In the genomic region with DNA sequence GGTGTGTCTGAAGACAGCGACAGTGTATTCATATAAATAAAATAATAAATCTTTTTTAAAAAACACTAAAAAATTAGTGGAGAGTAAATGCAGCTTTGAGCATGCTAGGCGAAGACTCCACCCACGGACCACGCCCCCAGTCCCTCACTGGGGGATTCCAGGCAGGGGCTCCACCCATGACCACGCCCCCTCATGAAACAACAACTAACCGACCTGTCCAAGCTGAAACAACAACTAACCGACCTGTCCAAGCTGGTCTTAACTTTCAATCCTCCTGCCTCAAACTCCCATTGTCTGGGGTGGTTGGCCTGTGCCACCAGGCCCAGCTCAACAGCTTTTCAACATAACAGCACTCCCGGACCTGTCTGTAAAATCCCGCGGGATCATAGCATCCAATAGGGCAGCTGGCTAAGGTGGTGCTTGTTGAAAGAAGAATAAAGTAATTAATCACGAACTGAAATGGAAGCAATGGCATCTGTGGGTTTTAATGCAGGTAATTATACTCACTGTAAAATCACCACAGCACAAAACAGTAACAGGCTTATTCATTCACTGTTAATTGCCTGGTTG, we compare ENCODE assay signal across 9 mouse cellular contexts. TPM values are rescaled to one million over a fixed set of nuclear protein-coding genes. Genes with fewer than 3 reads are reported as not detected.
DNase-seq lines count a peak whose midpoint lies in the region; ATAC-seq lines count a peak whose summit lies in the region.
"Had no signal": no experiment of that assay in that cellular context is flagged by ENCODE, and none has a peak within 500 bp of the region (broad histone marks: within the 10 kb centered on the region; RNA-seq: fewer than 3 reads in every experiment).

No protein-coding gene starts in this region.

- WGBS in midbrain, embryonic 11.5 days: 38% methylated on average over 11 of the region's 11 CpGs
- 46% methylated on average over 11 of the region's 11 CpGs for WGBS in midbrain, embryonic 16.5 days
- 30% methylated on average over 11 of the region's 11 CpGs for WGBS in embryonic facial prominence, embryonic 14.5 days
- WGBS in limb, embryonic 11.5 days: 27% methylated on average over 11 of the region's 11 CpGs

- H3K4me3 ChIP-seq in midbrain, embryonic 11.5 days (ENCODE audit: low read depth, low read length): no peak overlapping the region
- H3K4me3 ChIP-seq in midbrain, embryonic 16.5 days (ENCODE audit: low read depth, low read length): no peak overlapping the region
- H3K4me3 ChIP-seq in embryonic facial prominence, embryonic 14.5 days (ENCODE audit: low read depth, low read length): no peak overlapping the region
- no peak overlapping the region for H3K4me3 ChIP-seq in limb, embryonic 11.5 days (ENCODE audit: low read depth, low read length)
- H3K4me3 ChIP-seq: heart, adult 2 months had no signal

- DNase-seq in midbrain, embryonic 11.5 days (ENCODE audit: low spot score, missing footprints): peak; percentile 73
- DNase-seq in embryonic facial prominence, embryonic 14.5 days (ENCODE audit: low spot score): peak; percentile 27
- no peak for DNase-seq in limb, embryonic 11.5 days (ENCODE audit: low spot score)
- peak; percentile 44 for DNase-seq in splenic B cell, adult 2 months (ENCODE audit: low read depth, low spot score)
- DNase-seq in cerebellum, adult 8-10 months: no peak
- DNase-seq in heart, adult 9 months (ENCODE audit: low spot score in 2 of 2): no peak

- no peaks in the 10 kb centered on the region for H3K9me3 ChIP-seq in midbrain, embryonic 11.5 days (ENCODE audit: control insufficient read depth, low read length)
- H3K9me3 ChIP-seq in midbrain, embryonic 16.5 days (replicated peaks; ENCODE audit: control insufficient read depth, low read length, poor library complexity, severe bottlenecking): no peaks in the 10 kb centered on the region
- no peaks in the 10 kb centered on the region for H3K9me3 ChIP-seq in embryonic facial prominence, embryonic 14.5 days (ENCODE audit: control insufficient read depth, low read length)
- H3K9me3 ChIP-seq in limb, embryonic 11.5 days (ENCODE audit: control insufficient read depth, low read length): no peaks in the 10 kb centered on the region

- no peaks in the 10 kb centered on the region; the same call in 1 of the 2 replicates for H3K36me3 ChIP-seq in midbrain, embryonic 11.5 days (ENCODE audit: control insufficient read depth, insufficient read depth, low read length)
- H3K36me3 ChIP-seq in midbrain, embryonic 16.5 days (ENCODE audit: control insufficient read depth, insufficient read depth, low read length): no peaks in the 10 kb centered on the region
- no peaks in the 10 kb centered on the region for H3K36me3 ChIP-seq in embryonic facial prominence, embryonic 14.5 days (ENCODE audit: control insufficient read depth, insufficient read depth, low read length)
- H3K36me3 ChIP-seq in limb, embryonic 11.5 days (ENCODE audit: control insufficient read depth, insufficient read depth, low read length): no peaks in the 10 kb centered on the region
- H3K36me3 ChIP-seq in splenic B cell, adult 2 months (ENCODE audit: control insufficient read depth, insufficient read depth, low read length, poor library complexity, severe bottlenecking): no peaks in the 10 kb centered on the region

- no peak overlapping the region for H3K27ac ChIP-seq in midbrain, embryonic 11.5 days (ENCODE audit: low read depth, low read length)
- no peak overlapping the region for H3K27ac ChIP-seq in midbrain, embryonic 16.5 days (ENCODE audit: low read length)
- no peak overlapping the region for H3K27ac ChIP-seq in embryonic facial prominence, embryonic 14.5 days (replicated peaks; ENCODE audit: low read depth, low read length)
- no peak overlapping the region for H3K27ac ChIP-seq in limb, embryonic 11.5 days (replicated peaks; ENCODE audit: low read depth, low read length)
- H3K27ac ChIP-seq: heart, adult 2 months had no signal

- H3K27me3 ChIP-seq in midbrain, embryonic 11.5 days (ENCODE audit: control insufficient read depth, insufficient read depth, low read length): peaks cover 3% of the 10 kb centered on the region
- H3K27me3 ChIP-seq in midbrain, embryonic 16.5 days (ENCODE audit: control insufficient read depth, insufficient read depth, low read depth, low read length): no peaks in the 10 kb centered on the region
- no peaks in the 10 kb centered on the region for H3K27me3 ChIP-seq in embryonic facial prominence, embryonic 14.5 days (replicated peaks; ENCODE audit: control insufficient read depth, insufficient read depth, low read length)
- H3K27me3 ChIP-seq in limb, embryonic 11.5 days (ENCODE audit: control insufficient read depth, insufficient read depth, low read length): no peaks in the 10 kb centered on the region
- H3K27me3 ChIP-seq in splenic B cell, adult 2 months (ENCODE audit: control insufficient read depth, insufficient read depth, low read length, poor library complexity, severe bottlenecking): no peaks in the 10 kb centered on the region

- H3K4me2 ChIP-seq in midbrain, embryonic 11.5 days: no peak overlapping the region
- no peak overlapping the region for H3K4me2 ChIP-seq in midbrain, embryonic 16.5 days (ENCODE audit: low read length)
- no peak overlapping the region for H3K4me2 ChIP-seq in embryonic facial prominence, embryonic 14.5 days (ENCODE audit: low read depth, low read length)
- H3K4me2 ChIP-seq in limb, embryonic 11.5 days (ENCODE audit: low read depth, severe bottlenecking): no peak overlapping the region

- no peak for ATAC-seq in midbrain, embryonic 11.5 days (ENCODE audit: low FRiP score)
- no peak for ATAC-seq in midbrain, embryonic 16.5 days
- ATAC-seq in embryonic facial prominence, embryonic 14.5 days (ENCODE audit: low read depth): no peak
- ATAC-seq in limb, embryonic 11.5 days (ENCODE audit: insufficient number of reproducible peaks, low FRiP score, low TSS enrichment, low read depth): peak; percentile 24; the same call in 1 of the 2 replicates
- ATAC-seq in activated CD4-positive, CD25-positive, alpha-beta regulatory T cell, adult 4 months: no peak

- no peak overlapping the region for H3K9ac ChIP-seq in midbrain, embryonic 11.5 days (ENCODE audit: low read length)
- no peak overlapping the region for H3K9ac ChIP-seq in midbrain, embryonic 16.5 days (ENCODE audit: low read depth, low read length)
- H3K9ac ChIP-seq in embryonic facial prominence, embryonic 14.5 days (ENCODE audit: low read depth, low read length): no peak overlapping the region
- no peak overlapping the region for H3K9ac ChIP-seq in limb, embryonic 11.5 days (ENCODE audit: low read length)

- H3K4me1 ChIP-seq in midbrain, embryonic 11.5 days (ENCODE audit: control insufficient read depth, insufficient read depth, low read length): peaks cover 27% of the 10 kb centered on the region
- H3K4me1 ChIP-seq in midbrain, embryonic 16.5 days (ENCODE audit: control insufficient read depth, insufficient read depth, low read length): peaks cover 18% of the 10 kb centered on the region
- no peaks in the 10 kb centered on the region for H3K4me1 ChIP-seq in embryonic facial prominence, embryonic 14.5 days (ENCODE audit: control insufficient read depth, insufficient read depth, low read length)
- no peaks in the 10 kb centered on the region for H3K4me1 ChIP-seq in limb, embryonic 11.5 days (ENCODE audit: control insufficient read depth, insufficient read depth, low read length)

RNA-seq across cellular contexts. Expression of gene Rfx2, which starts 12.7 kb away (rescaled TPM):
- polyA plus RNA-seq in midbrain, embryonic 11.5 days (2014; fragmentation: Nextera tagmentation; extraction: Ambion mirVana): 4.6 and 4.8 TPM in 2 replicates
- polyA plus RNA-seq in midbrain, embryonic 16.5 days (2015; fragmentation: Nextera tagmentation; extraction: Ambion mirVana): 3.9 and 4.8 TPM in 2 replicates
- 3.5 and 5.3 TPM in 2 replicates for polyA plus RNA-seq in embryonic facial prominence, embryonic 14.5 days (2014; fragmentation: Nextera tagmentation; extraction: Ambion mirVana)
- polyA plus RNA-seq in limb, embryonic 11.5 days (2014; fragmentation: Nextera tagmentation; extraction: Ambion mirVana): 2.7 and 2.9 TPM in 2 replicates
- polyA plus RNA-seq in activated CD4-positive, CD25-positive, alpha-beta regulatory T cell, adult 4 months (2017; shearing (Covaris generic)): 1 to 10 TPM; 1.4 to 1.9 TPM

RNA-seq across cellular contexts. Expression of gene Prr22, which starts 48.1 kb away (rescaled TPM):
- polyA plus RNA-seq in midbrain, embryonic 11.5 days (2014; fragmentation: Nextera tagmentation; extraction: Ambion mirVana): 0.54 and 1.0 TPM in 2 replicates
- polyA plus RNA-seq in midbrain, embryonic 16.5 days (2015; fragmentation: Nextera tagmentation; extraction: Ambion mirVana): 0.97 and 1.1 TPM in 2 replicates
- polyA plus RNA-seq in embryonic facial prominence, embryonic 14.5 days (2014; fragmentation: Nextera tagmentation; extraction: Ambion mirVana): 0.61 and 1.2 TPM in 2 replicates
- polyA plus RNA-seq in limb, embryonic 11.5 days (2014; fragmentation: Nextera tagmentation; extraction: Ambion mirVana): 1.2 TPM in 2 replicates
- under 1 TPM; 0.33 to 0.74 TPM for polyA plus RNA-seq in activated CD4-positive, CD25-positive, alpha-beta regulatory T cell, adult 4 months (2017; shearing (Covaris generic))

RNA-seq across cellular contexts. Expression of gene Dus3l, which starts 53.6 kb away (rescaled TPM):
- polyA plus RNA-seq in midbrain, embryonic 11.5 days (2014; fragmentation: Nextera tagmentation; extraction: Ambion mirVana): 31.5 and 34.6 TPM in 2 replicates
- 96.8 and 106 TPM in 2 replicates for polyA plus RNA-seq in midbrain, embryonic 16.5 days (2015; fragmentation: Nextera tagmentation; extraction: Ambion mirVana)
- 33.3 and 42.0 TPM in 2 replicates for polyA plus RNA-seq in embryonic facial prominence, embryonic 14.5 days (2014; fragmentation: Nextera tagmentation; extraction: Ambion mirVana)
- polyA plus RNA-seq in limb, embryonic 11.5 days (2014; fragmentation: Nextera tagmentation; extraction: Ambion mirVana): 37.3 and 38.2 TPM in 2 replicates
- 10 to 100 TPM; 24.3 to 32.7 TPM for polyA plus RNA-seq in activated CD4-positive, CD25-positive, alpha-beta regulatory T cell, adult 4 months (2017; shearing (Covaris generic))

RNA-seq across cellular contexts. Expression of gene Acsbg2, which starts 56.1 kb away (rescaled TPM):
- not detected in 2 replicates for polyA plus RNA-seq in midbrain, embryonic 11.5 days (2014; fragmentation: Nextera tagmentation; extraction: Ambion mirVana)
- not detected in 2 replicates for polyA plus RNA-seq in midbrain, embryonic 16.5 days (2015; fragmentation: Nextera tagmentation; extraction: Ambion mirVana)
- polyA plus RNA-seq in embryonic facial prominence, embryonic 14.5 days (2014; fragmentation: Nextera tagmentation; extraction: Ambion mirVana): not detected in 2 replicates
- not detected in 2 replicates for polyA plus RNA-seq in limb, embryonic 11.5 days (2014; fragmentation: Nextera tagmentation; extraction: Ambion mirVana)
- polyA plus RNA-seq in activated CD4-positive, CD25-positive, alpha-beta regulatory T cell, adult 4 months (2017; shearing (Covaris generic)): under 1 TPM in 1 of 2 experiments, not detected in 1; 0.21 TPM

RNA-seq across cellular contexts. Expression of gene 1700061G19Rik, which starts 57.1 kb away (rescaled TPM):
- 0.11 and 0.25 TPM in 2 replicates for polyA plus RNA-seq in midbrain, embryonic 11.5 days (2014; fragmentation: Nextera tagmentation; extraction: Ambion mirVana)
- polyA plus RNA-seq in midbrain, embryonic 16.5 days (2015; fragmentation: Nextera tagmentation; extraction: Ambion mirVana): 0.57 and 0.63 TPM in 2 replicates
- 0.14 and 0.26 TPM in 2 replicates for polyA plus RNA-seq in embryonic facial prominence, embryonic 14.5 days (2014; fragmentation: Nextera tagmentation; extraction: Ambion mirVana)
- 0.40 and 0.50 TPM in 2 replicates for polyA plus RNA-seq in limb, embryonic 11.5 days (2014; fragmentation: Nextera tagmentation; extraction: Ambion mirVana)
- polyA plus RNA-seq in activated CD4-positive, CD25-positive, alpha-beta regulatory T cell, adult 4 months (2017; shearing (Covaris generic)): under 1 TPM; 0.28 to 0.37 TPM

Comparison
In these comparisons a context has a peak if more than half of its experiments do, and no peak if none do; other contexts are left out.
1. DNase-seq: peak in midbrain, embryonic 11.5 days (single experiment), embryonic facial prominence, embryonic 14.5 days (single experiment) and splenic B cell, adult 2 months (single experiment); none in limb, embryonic 11.5 days (single experiment), cerebellum, adult 8-10 months (single experiment) and heart, adult 9 months (0 of 2).